Mouse (Mus musculus): ENCODE measurements at regions not wholly inside any gene's neighbourhood (a gene's known extent, or its start where the extent isn't known, plus 50 kb on each side); places are given as distances from the start of the nearest gene placed in this dataset.

DNA sequence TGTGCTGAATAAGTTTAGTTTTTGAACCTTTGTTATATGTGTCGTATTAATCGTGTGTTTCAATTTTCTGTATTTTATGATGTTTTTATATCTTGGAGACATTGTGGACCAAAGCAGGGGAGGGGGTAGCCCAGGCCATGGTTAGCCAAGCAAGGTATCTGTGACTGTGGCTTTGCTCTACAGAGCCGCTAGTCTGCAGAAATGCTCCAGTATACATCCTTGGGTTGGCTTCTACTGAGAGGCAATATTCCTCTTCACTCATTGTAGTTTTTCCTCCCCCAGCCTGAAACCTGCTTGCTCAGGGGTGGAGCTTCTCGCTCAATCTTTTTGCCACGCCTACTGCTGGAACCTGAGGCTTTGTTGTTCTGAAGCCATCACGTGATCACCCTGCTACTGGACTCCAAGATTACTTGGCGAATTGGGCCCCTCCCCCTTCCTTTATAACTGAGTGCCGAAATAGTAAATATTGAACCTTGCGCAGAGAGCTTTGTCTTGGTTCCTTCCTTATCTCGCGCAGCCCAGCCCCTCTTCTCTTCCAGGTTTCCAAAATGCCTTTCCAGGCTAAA, 70.0 kb upstream of the Slc1a1 start:
- Histone ChIP-seq H3K9ac (ENCODE audit: low read length) (no peak overlapping the region), H3K27me3 (ENCODE audit: control insufficient read depth, insufficient read depth, low read length) (no peaks in the 10 kb centered on the region), H3K4me1 (ENCODE audit: control insufficient read depth in 2 of 2, insufficient read depth in 2 of 2, low read length in 2 of 2) (peaks cover 2 to 10% of the 10 kb centered on the region in 2 experiments; a peak in 3 of 4 replicates), H3K4me3 (ENCODE audit: control insufficient read depth in 1 of 2, insufficient read depth in 1 of 2, low read depth in 1 of 2, low read length in 2 of 2) (no peak overlapping the region), H3K4me2 (ENCODE audit: low read length) (no peak overlapping the region), H3K9me3 (ENCODE audit: control insufficient read depth, low read length) (no peaks in the 10 kb centered on the region), H3K27ac (replicated peaks in 1 of 2; ENCODE audit: control insufficient read depth in 1 of 2, insufficient read depth in 1 of 2, low read depth in 2 of 2, low read length in 2 of 2) (no peak overlapping the region), H3K36me3 (ENCODE audit: control insufficient read depth, insufficient read depth, low read length) (no peaks in the 10 kb centered on the region)
- WGBS, result 71% methylated on average over 11 of the region's 11 CpGs
- ATAC-seq (ENCODE audit: insufficient number of reproducible peaks, insufficient read depth, low FRiP score, low read depth), result no peak

DNA sequence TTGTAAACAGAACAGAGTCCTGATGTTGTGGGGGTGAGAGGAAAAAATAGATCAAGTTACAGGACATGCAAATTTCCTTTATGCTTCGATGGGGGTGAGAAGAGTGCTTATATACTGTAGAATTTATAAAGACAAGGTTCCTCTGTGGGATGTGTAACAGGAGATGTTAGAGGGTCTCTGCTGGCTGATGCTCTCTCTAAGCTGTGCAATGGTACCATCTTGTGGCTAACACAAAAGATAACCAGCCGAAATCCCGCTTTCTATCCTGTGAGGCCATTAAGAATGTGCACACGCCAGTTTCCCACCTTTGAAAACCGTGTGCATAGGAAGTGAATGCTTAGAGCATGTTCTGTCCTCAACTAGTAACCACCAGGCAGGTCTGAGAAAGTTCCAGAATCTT, 66.6 kb upstream of the Slc1a1 start:
- WGBS, result 32% methylated on average over 5 of the region's 5 CpGs
- H3K27ac ChIP-seq (replicated peaks in 1 of 2; ENCODE audit: control insufficient read depth in 1 of 2, insufficient read depth in 1 of 2, low read depth in 2 of 2, low read length in 2 of 2), result no peak overlapping the region
- H3K4me3 ChIP-seq (ENCODE audit: control insufficient read depth in 1 of 2, insufficient read depth in 1 of 2, low read depth in 1 of 2, low read length in 2 of 2), result no peak overlapping the region
- H3K4me2 ChIP-seq (ENCODE audit: low read length), result no peak overlapping the region
- H3K9ac ChIP-seq (ENCODE audit: low read length), result no peak overlapping the region
- peaks cover 2 to 10% of the 10 kb centered on the region in 2 experiments; a peak in 3 of 4 replicates for H3K4me1 ChIP-seq (ENCODE audit: control insufficient read depth in 2 of 2, insufficient read depth in 2 of 2, low read length in 2 of 2)
- H3K9me3 ChIP-seq (ENCODE audit: control insufficient read depth, low read length), result no peaks in the 10 kb centered on the region
- no peaks in the 10 kb centered on the region for H3K36me3 ChIP-seq (ENCODE audit: control insufficient read depth, insufficient read depth, low read length)
- ATAC-seq (ENCODE audit: insufficient number of reproducible peaks, insufficient read depth, low FRiP score, low read depth), result no peak
- no peaks in the 10 kb centered on the region for H3K27me3 ChIP-seq (ENCODE audit: control insufficient read depth, insufficient read depth, low read length)

DNA sequence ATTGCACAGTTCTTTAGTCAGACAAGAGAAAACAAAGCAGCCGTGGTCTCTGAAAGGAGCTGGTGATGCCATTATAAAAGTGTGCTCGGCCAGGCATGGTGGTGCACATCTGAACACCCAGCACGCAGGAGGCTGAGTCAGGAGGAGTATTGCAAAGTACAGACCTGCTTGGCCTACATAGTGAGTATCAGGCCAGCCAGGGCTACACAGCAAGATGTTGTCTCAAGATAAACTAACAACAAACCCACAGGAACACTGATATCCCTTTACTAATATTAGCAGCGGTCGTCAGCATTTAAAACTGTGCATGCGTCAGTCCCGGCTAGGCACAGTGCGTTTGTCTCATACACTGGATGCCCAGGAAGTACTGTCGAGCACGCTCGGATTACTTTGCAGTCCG, 64.4 kb upstream of the Slc1a1 start:
- Histone ChIP-seq H3K4me1 (ENCODE audit: control insufficient read depth in 2 of 2, insufficient read depth in 2 of 2, low read length in 2 of 2) (peaks cover 2 to 10% of the 10 kb centered on the region in 2 experiments; a peak in 3 of 4 replicates), H3K9me3 (ENCODE audit: control insufficient read depth, low read length) (0 out of 2 replicates have a peak, but pooled peaks cover 2% of the 10 kb centered on the region), H3K36me3 (ENCODE audit: control insufficient read depth, insufficient read depth, low read length) (no peaks in the 10 kb centered on the region), H3K27me3 (ENCODE audit: control insufficient read depth, insufficient read depth, low read length) (no peaks in the 10 kb centered on the region), H3K27ac (replicated peaks in 1 of 2; ENCODE audit: control insufficient read depth in 1 of 2, insufficient read depth in 1 of 2, low read depth in 2 of 2, low read length in 2 of 2) (no peak overlapping the region), H3K4me3 (ENCODE audit: control insufficient read depth in 1 of 2, insufficient read depth in 1 of 2, low read depth in 1 of 2, low read length in 2 of 2) (no peak overlapping the region), H3K9ac (ENCODE audit: low read length) (no peak overlapping the region), H3K4me2 (ENCODE audit: low read length) (no peak overlapping the region)
- 70% methylated on average over 12 of the region's 12 CpGs for WGBS
- no peak for ATAC-seq (ENCODE audit: insufficient number of reproducible peaks, insufficient read depth, low FRiP score, low read depth)

DNA sequence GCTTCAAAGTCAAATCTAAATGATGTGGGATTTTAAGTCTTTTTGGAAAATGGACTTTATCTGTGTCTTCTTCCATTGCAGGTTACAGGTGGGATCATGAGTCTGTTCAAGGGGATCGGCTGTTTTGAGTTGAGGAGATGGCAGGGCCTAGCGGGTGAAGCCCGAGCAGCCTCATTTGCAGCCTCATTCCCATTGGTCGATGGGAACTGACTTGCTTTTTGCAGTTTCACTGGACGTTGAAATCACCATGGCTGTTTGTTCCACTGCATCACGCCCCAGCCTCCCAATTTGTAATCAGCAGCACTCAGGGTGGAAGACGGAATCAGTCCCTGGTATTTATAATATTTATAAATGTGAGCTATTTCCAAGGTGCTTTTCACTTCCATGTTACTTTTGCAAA, 63.0 kb upstream of the Slc1a1 start:
- no peak overlapping the region for H3K4me2 ChIP-seq (ENCODE audit: low read length)
- H3K27me3 ChIP-seq (ENCODE audit: control insufficient read depth, insufficient read depth, low read length), result no peaks in the 10 kb centered on the region
- 0 out of 2 replicates have a peak, but pooled peaks cover 2% of the 10 kb centered on the region for H3K9me3 ChIP-seq (ENCODE audit: control insufficient read depth, low read length)
- no peak overlapping the region for H3K27ac ChIP-seq (replicated peaks in 1 of 2; ENCODE audit: control insufficient read depth in 1 of 2, insufficient read depth in 1 of 2, low read depth in 2 of 2, low read length in 2 of 2)
- no peak for ATAC-seq (ENCODE audit: insufficient number of reproducible peaks, insufficient read depth, low FRiP score, low read depth)
- no peaks in the 10 kb centered on the region for H3K36me3 ChIP-seq (ENCODE audit: control insufficient read depth, insufficient read depth, low read length)
- H3K4me1 ChIP-seq (ENCODE audit: control insufficient read depth in 2 of 2, insufficient read depth in 2 of 2, low read length in 2 of 2), result no peaks in the 10 kb centered on the region
- H3K4me3 ChIP-seq (ENCODE audit: control insufficient read depth in 1 of 2, insufficient read depth in 1 of 2, low read depth in 1 of 2, low read length in 2 of 2), result no peak overlapping the region
- 48% methylated on average over 7 of the region's 7 CpGs for WGBS
- H3K9ac ChIP-seq (ENCODE audit: low read length), result no peak overlapping the region

DNA sequence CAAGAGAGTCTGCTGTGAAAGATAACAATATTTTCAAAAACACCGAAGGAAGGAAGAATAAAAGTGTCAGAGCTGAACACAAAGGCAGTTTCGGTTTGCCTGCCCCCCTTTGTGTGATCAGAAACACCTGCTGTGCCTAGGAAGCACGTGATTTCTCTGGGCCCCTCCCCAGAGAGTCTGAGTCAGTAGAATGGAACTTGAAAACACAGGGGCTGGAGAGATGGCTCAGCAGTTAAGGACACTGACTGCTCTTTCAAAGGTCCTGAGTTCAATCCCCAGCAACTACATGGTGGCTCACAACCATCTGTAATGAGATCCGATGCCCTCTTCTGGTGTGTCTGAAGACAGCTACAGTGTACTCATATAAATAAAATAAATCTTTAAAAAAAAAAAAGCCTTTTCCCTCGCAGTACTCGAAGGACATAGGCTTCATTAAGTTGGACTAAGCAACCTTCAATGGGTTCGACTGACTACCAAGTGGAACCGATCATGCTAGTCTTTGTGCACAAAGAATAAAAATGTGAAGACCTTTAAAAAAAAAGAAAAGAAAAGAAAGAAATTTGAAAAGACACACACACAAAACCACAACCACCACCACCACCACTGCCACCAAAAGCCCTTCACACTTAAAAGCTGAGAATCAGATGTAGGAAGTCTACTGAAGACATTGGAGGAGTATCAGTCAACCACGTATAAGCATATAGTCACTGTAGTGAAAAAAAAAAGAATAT, 61.8 kb upstream of the Slc1a1 start:
- Histone ChIP-seq H3K9me3 (ENCODE audit: control insufficient read depth, low read length) (0 out of 2 replicates have a peak, but pooled peaks cover 2% of the 10 kb centered on the region), H3K9ac (ENCODE audit: low read length) (no peak overlapping the region), H3K27me3 (ENCODE audit: control insufficient read depth, insufficient read depth, low read length) (no peaks in the 10 kb centered on the region), H3K27ac (replicated peaks in 1 of 2; ENCODE audit: control insufficient read depth in 1 of 2, insufficient read depth in 1 of 2, low read depth in 2 of 2, low read length in 2 of 2) (no peak overlapping the region), H3K36me3 (ENCODE audit: control insufficient read depth, insufficient read depth, low read length) (no peaks in the 10 kb centered on the region), H3K4me1 (ENCODE audit: control insufficient read depth in 2 of 2, insufficient read depth in 2 of 2, low read length in 2 of 2) (peaks cover 0 to 2% of the 10 kb centered on the region in 2 experiments; a peak in 2 of 4 replicates), H3K4me2 (ENCODE audit: low read length) (no peak overlapping the region), H3K4me3 (ENCODE audit: control insufficient read depth in 1 of 2, insufficient read depth in 1 of 2, low read depth in 1 of 2, low read length in 2 of 2) (no peak overlapping the region)
- WGBS, result 59% methylated on average over 9 of the region's 9 CpGs
- no peak for ATAC-seq (ENCODE audit: insufficient number of reproducible peaks, insufficient read depth, low FRiP score, low read depth)

DNA sequence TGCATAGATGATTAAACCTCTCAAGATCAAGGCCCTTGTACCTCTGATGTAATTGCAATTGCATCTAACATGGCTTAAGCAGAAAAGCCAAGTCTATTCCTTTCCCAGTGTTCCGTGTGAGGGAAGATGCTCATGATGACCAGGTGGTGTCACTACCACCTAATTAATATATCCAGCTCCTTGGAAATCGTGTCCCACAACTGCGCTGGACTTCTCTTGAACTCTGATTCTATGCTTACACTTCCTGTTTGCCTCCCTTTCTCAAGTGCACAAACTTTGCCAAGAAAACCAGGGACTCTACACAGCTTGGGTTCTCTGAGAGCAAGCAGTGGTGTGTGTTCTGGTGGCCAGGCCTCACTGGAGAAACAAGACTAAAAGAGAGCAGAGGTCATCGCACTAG, 58.0 kb upstream of the Slc1a1 start:
- Histone ChIP-seq H3K9ac (ENCODE audit: low read length) (no peak overlapping the region), H3K4me2 (ENCODE audit: low read length) (no peak overlapping the region), H3K9me3 (ENCODE audit: control insufficient read depth, low read length) (0 out of 2 replicates have a peak, but pooled peaks cover 2% of the 10 kb centered on the region), H3K27ac (replicated peaks in 1 of 2; ENCODE audit: control insufficient read depth in 1 of 2, insufficient read depth in 1 of 2, low read depth in 2 of 2, low read length in 2 of 2) (no peak overlapping the region; a peak in 1 of 4 replicates), H3K4me1 (ENCODE audit: control insufficient read depth in 2 of 2, insufficient read depth in 2 of 2, low read length in 2 of 2) (peaks cover 0 to 2% of the 10 kb centered on the region in 2 experiments; a peak in 2 of 4 replicates), H3K4me3 (ENCODE audit: control insufficient read depth in 1 of 2, insufficient read depth in 1 of 2, low read depth in 1 of 2, low read length in 2 of 2) (no peak overlapping the region), H3K27me3 (ENCODE audit: control insufficient read depth, insufficient read depth, low read length) (no peaks in the 10 kb centered on the region), H3K36me3 (ENCODE audit: control insufficient read depth, insufficient read depth, low read length) (no peaks in the 10 kb centered on the region)
- 30% methylated on average over 4 of the region's 4 CpGs for WGBS
- no peak; the same call in 1 of the 2 replicates for ATAC-seq (ENCODE audit: insufficient number of reproducible peaks, insufficient read depth, low FRiP score, low read depth)

DNA sequence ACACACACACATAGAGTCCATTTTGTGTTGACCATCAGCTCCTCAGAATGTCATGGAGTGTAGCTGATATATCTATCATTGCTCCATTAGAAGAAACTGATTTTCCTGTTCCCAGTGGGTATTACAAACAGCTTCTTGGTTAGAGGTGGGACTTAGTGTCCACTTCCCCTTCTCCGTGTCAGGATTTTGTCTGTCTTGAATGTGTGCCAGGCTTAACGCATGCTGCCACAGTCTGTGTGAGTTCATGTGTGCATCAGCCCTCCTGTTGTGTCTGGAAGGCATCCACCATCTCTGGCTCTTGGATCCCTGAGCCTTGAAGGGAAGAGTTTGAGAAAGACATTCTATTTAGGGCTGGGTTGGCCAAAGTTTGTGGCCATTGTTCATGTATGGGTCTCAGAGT, 57.2 kb upstream of the Slc1a1 start:
- Histone ChIP-seq H3K4me2 (ENCODE audit: low read length) (no peak overlapping the region), H3K27ac (replicated peaks in 1 of 2; ENCODE audit: control insufficient read depth in 1 of 2, insufficient read depth in 1 of 2, low read depth in 2 of 2, low read length in 2 of 2) (no peak overlapping the region), H3K27me3 (ENCODE audit: control insufficient read depth, insufficient read depth, low read length) (no peaks in the 10 kb centered on the region), H3K36me3 (ENCODE audit: control insufficient read depth, insufficient read depth, low read length) (no peaks in the 10 kb centered on the region), H3K4me1 (ENCODE audit: control insufficient read depth in 2 of 2, insufficient read depth in 2 of 2, low read length in 2 of 2) (peaks cover 0 to 2% of the 10 kb centered on the region in 2 experiments; a peak in 2 of 4 replicates), H3K9ac (ENCODE audit: low read length) (no peak overlapping the region), H3K4me3 (ENCODE audit: control insufficient read depth in 1 of 2, insufficient read depth in 1 of 2, low read depth in 1 of 2, low read length in 2 of 2) (no peak overlapping the region), H3K9me3 (ENCODE audit: control insufficient read depth, low read length) (0 out of 2 replicates have a peak, but pooled peaks cover 2% of the 10 kb centered on the region)
- no peak for ATAC-seq (ENCODE audit: insufficient number of reproducible peaks, insufficient read depth, low FRiP score, low read depth)
- WGBS, result 59% methylated on average over 2 of the region's 2 CpGs
